Mouse (Mus musculus): ENCODE results near the gene Mospd2. TPM values are rescaled to one million over a fixed set of nuclear protein-coding genes. Genes with fewer than 3 reads are reported as not detected.

The Mospd2 gene
- polyA plus RNA-seq (2015; fragmentation: Nextera tagmentation; extraction: Ambion mirVana): 16.9 and 17.8 TPM in 2 replicates

DNA sequence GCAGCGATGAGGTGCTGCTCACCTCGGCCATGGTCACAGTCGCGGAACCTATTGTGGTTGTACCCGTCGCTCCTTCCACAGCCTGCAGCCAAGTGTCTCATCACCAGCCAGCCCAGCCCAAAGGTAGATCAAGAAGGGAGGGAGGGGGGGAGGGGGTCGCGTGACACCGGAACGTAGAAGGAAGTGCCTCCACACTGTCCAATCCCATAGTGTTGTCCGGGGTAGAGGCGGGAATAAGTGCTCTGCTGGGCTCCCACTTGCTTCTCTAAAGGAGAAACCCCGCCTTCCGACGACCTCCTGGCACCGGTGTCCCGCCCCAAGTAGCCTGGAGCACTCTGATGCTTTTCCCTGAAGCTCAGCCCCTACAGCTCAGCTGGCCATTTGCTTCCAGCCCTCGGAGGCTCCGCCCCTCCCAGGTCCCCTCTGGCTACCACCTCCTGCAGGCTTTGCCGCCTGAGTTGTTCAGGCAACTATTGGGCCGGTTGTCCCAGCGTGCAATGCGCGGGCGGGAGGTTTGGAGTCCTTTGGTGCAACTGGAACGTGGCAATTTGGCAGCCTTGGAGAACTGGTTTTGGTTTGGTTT lies at the start of gene Mospd2, which contains the start of gene Fancb:
Gene Mospd2, minus strand, starts transcription at position 183 of the 583 bp plus-strand sequence.
Gene Fancb, plus strand, starts transcription at position 400 of the 583 bp plus-strand sequence.
- no peaks in the 10 kb centered on the region for H3K27me3 ChIP-seq
- 8% methylated on average over 22 of the region's 26 CpGs for WGBS
- H3K9ac ChIP-seq: peak within 1 kb of the TSS; percentile 21; the same call in 1 of the 2 replicates
- peak; percentile 99 for ATAC-seq (ENCODE audit: insufficient number of reproducible peaks, low FRiP score, low TSS enrichment, low read depth)
- peak within 1 kb of the TSS; percentile 56 for H3K4me3 ChIP-seq (replicated peaks)
- peak within 1 kb of the TSS; percentile 50 for H3K4me2 ChIP-seq (replicated peaks)
- no peaks in the 10 kb centered on the region for H3K36me3 ChIP-seq
- H3K27ac ChIP-seq (replicated peaks): peak within 1 kb of the TSS; percentile 58
- no peaks in the 10 kb centered on the region for H3K4me1 ChIP-seq
- no peaks in the 10 kb centered on the region for H3K9me3 ChIP-seq (replicated peaks)

DNA sequence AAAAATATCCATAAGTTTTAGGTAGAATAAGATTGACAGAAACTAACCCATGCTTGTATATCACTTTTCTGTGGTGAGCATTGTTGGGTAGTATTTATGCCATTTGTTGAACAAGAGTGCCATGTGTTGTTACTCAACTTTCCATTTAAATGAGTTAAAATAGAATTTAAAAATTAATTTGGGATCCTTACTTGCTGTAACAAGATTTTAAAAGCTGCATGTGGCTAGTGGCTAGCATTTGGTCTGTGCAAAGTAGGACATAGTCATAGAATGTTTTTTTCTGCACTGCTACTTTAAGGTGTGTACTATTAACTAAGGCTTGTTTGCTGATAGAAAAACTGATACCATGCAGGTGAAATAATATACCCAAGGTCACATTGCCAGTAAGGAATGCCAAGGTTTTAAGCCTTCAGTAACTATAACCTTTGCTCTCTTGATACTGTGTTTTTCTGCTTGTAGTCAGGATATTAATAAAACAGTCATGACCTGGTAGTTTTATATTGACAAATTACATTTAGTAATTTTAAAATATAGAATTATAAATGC lies 24.7 kb upstream of the Mospd2 start, which contains the start of gene Gm17604:
Gene Gm17604, minus strand, starts transcription at position 51 of the 546 bp plus-strand sequence.
- Histone ChIP-seq H3K4me2 (replicated peaks) (no peak within 1 kb of the TSS), H3K27ac (replicated peaks) (no peak within 1 kb of the TSS), H3K4me3 (replicated peaks) (no peak within 1 kb of the TSS), H3K36me3 (no peaks in the 10 kb centered on the region), H3K27me3 (no peaks in the 10 kb centered on the region), H3K9ac (no peak within 1 kb of the TSS), H3K4me1 (no peaks in the 10 kb centered on the region), H3K9me3 (replicated peaks) (no peaks in the 10 kb centered on the region)
- ATAC-seq (ENCODE audit: insufficient number of reproducible peaks, low FRiP score, low TSS enrichment, low read depth): no peak

- 43% methylated on average over 4 of the region's 4 CpGs for WGBS
- H3K4me3 ChIP-seq (replicated peaks): no peak overlapping the region
Observed at GRCm38 (mm10) chrX:165003141-165003540, 23.0 kb upstream of the Mospd2 start.

GRCm38 (mm10) chrX:164978866-164979265 lies 1.3 kb downstream of the Mospd2 start:
- ATAC-seq (ENCODE audit: insufficient number of reproducible peaks, low FRiP score, low TSS enrichment, low read depth): no peak
- peak overlapping the region; percentile 56; the same call in 1 of the 2 replicates for H3K4me3 ChIP-seq (replicated peaks)
- H3K9ac ChIP-seq: no peak overlapping the region
- 89% methylated on average over 2 of the region's 2 CpGs for WGBS
- H3K27me3 ChIP-seq: no peaks in the 10 kb centered on the region
- H3K9me3 ChIP-seq (replicated peaks): no peaks in the 10 kb centered on the region
- H3K4me1 ChIP-seq: no peaks in the 10 kb centered on the region
- H3K36me3 ChIP-seq: no peaks in the 10 kb centered on the region
- H3K27ac ChIP-seq (replicated peaks): no peak overlapping the region
- H3K4me2 ChIP-seq (replicated peaks): no peak overlapping the region

More at GRCm38 (mm10) chrX:165003141-165003540, 23.0 kb upstream of the Mospd2 start:
- no peaks in the 10 kb centered on the region for H3K36me3 ChIP-seq
- no peaks in the 10 kb centered on the region for H3K4me1 ChIP-seq
- H3K9ac ChIP-seq: no peak overlapping the region
- no peak for ATAC-seq (ENCODE audit: insufficient number of reproducible peaks, low FRiP score, low TSS enrichment, low read depth)
- H3K27ac ChIP-seq (replicated peaks): no peak overlapping the region
- H3K4me2 ChIP-seq (replicated peaks): no peak overlapping the region
- H3K27me3 ChIP-seq: no peaks in the 10 kb centered on the region
- H3K9me3 ChIP-seq (replicated peaks): no peaks in the 10 kb centered on the region

DNA sequence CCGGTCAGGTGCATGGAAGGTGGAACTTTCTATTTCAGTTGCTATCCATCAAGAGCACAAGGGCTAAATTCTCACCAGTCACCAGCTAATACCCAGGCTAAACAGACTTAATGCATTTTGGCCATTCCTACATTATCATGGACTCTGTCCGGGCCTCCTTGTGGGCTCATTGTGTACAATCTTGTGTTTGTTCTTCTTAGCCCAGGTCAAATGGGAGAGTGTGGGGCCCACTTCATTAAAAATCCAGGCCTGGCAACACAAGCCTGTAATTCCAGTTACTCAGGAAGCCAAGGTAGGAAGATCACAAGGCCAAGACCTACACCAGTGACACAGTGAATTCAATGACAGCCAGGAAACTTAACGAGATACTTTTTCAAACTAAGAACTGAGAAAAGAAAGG lies 9.0 kb downstream of the Mospd2 start:
- no peak overlapping the region for H3K4me2 ChIP-seq (replicated peaks)
- no peaks in the 10 kb centered on the region for H3K9me3 ChIP-seq (replicated peaks)
- H3K36me3 ChIP-seq: no peaks in the 10 kb centered on the region
- H3K27me3 ChIP-seq: no peaks in the 10 kb centered on the region
- WGBS: 84% methylated on average over 3 of the region's 3 CpGs
- no peak for ATAC-seq (ENCODE audit: insufficient number of reproducible peaks, low FRiP score, low TSS enrichment, low read depth)
- H3K4me3 ChIP-seq (replicated peaks): no peak overlapping the region
- H3K27ac ChIP-seq (replicated peaks): no peak overlapping the region
- no peak overlapping the region for H3K9ac ChIP-seq
- H3K4me1 ChIP-seq: no peaks in the 10 kb centered on the region

DNA sequence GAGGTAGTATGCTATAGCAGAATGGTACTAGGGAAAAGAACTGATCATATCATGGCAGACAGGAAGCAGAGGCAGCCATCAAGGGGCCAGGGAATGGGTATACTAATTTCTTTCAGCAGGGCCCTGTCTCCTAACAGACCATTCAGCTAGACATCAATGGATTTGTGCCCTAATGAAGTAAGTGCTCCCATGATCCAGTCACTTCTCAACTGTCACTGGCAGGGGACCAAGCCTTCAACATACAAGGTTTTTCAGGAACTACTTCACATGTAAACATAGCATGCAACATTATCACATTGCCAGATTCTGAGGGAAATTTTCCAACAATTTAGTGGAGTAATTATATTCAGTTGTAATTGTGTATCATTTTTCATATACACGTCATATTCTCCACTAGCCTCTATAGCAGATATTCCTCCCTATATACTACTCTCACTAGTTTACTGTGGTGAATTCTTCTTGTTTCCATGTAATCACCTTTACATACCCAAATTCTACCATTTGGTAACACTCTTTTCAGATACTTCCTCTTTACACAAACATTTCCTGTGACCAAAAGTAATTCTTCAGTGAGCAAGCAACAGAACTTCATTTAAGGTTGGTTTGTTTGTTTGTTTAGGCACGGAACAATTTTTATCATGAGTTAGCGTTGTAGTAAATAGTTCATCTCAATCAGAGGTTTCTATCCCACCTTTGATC lies 14.3 kb downstream of the Mospd2 start:
- WGBS: 84% methylated on average over 3 of the region's 3 CpGs
- no peaks in the 10 kb centered on the region for H3K9me3 ChIP-seq (replicated peaks)
- no peak for ATAC-seq (ENCODE audit: insufficient number of reproducible peaks, low FRiP score, low TSS enrichment, low read depth)
- H3K36me3 ChIP-seq: no peaks in the 10 kb centered on the region
- H3K9ac ChIP-seq: no peak overlapping the region
- H3K27me3 ChIP-seq: no peaks in the 10 kb centered on the region
- H3K4me1 ChIP-seq: no peaks in the 10 kb centered on the region
- H3K27ac ChIP-seq (replicated peaks): no peak overlapping the region
- H3K4me3 ChIP-seq (replicated peaks): no peak overlapping the region
- H3K4me2 ChIP-seq (replicated peaks): no peak overlapping the region

- Histone ChIP-seq H3K9me3 (replicated peaks) (no peaks in the 10 kb centered on the region), H3K4me2 (replicated peaks) (no peak overlapping the region), H3K27me3 (no peaks in the 10 kb centered on the region), H3K4me3 (replicated peaks) (no peak overlapping the region), H3K27ac (replicated peaks) (no peak overlapping the region), H3K4me1 (no peaks in the 10 kb centered on the region), H3K9ac (no peak overlapping the region), H3K36me3 (no peaks in the 10 kb centered on the region; the same call in 1 of the 2 replicates)
- WGBS: 64% methylated on average over 5 of the region's 5 CpGs
- ATAC-seq (ENCODE audit: insufficient number of reproducible peaks, low FRiP score, low TSS enrichment, low read depth): no peak
Observed at GRCm38 (mm10) chrX:164952601-164953375, 27.4 kb downstream of the Mospd2 start.

- no peaks in the 10 kb centered on the region for H3K27me3 ChIP-seq
- no peaks in the 10 kb centered on the region; the same call in 1 of the 2 replicates for H3K36me3 ChIP-seq
- no peaks in the 10 kb centered on the region for H3K4me1 ChIP-seq
- no peak overlapping the region for H3K9ac ChIP-seq
- H3K4me2 ChIP-seq (replicated peaks): no peak overlapping the region
- no peaks in the 10 kb centered on the region for H3K9me3 ChIP-seq (replicated peaks)
- H3K27ac ChIP-seq (replicated peaks): no peak overlapping the region
- no peak for ATAC-seq (ENCODE audit: insufficient number of reproducible peaks, low FRiP score, low TSS enrichment, low read depth)
- WGBS: 62% methylated on average over 11 of the region's 11 CpGs
- no peak overlapping the region for H3K4me3 ChIP-seq (replicated peaks)
Observed at GRCm38 (mm10) chrX:164951858-164952576, 28.2 kb downstream of the Mospd2 start.

GRCm38 (mm10) chrX:164941540-164941939 lies 38.6 kb downstream of the Mospd2 start:
- Histone ChIP-seq H3K9me3 (replicated peaks) (no peaks in the 10 kb centered on the region), H3K9ac (no peak overlapping the region), H3K4me2 (replicated peaks) (no peak overlapping the region), H3K27me3 (no peaks in the 10 kb centered on the region), H3K36me3 (no peaks in the 10 kb centered on the region), H3K27ac (replicated peaks) (no peak overlapping the region), H3K4me3 (replicated peaks) (no peak overlapping the region), H3K4me1 (no peaks in the 10 kb centered on the region)
- WGBS: 86% methylated on average over 5 of the region's 5 CpGs
- no peak for ATAC-seq (ENCODE audit: insufficient number of reproducible peaks, low FRiP score, low TSS enrichment, low read depth)

DNA sequence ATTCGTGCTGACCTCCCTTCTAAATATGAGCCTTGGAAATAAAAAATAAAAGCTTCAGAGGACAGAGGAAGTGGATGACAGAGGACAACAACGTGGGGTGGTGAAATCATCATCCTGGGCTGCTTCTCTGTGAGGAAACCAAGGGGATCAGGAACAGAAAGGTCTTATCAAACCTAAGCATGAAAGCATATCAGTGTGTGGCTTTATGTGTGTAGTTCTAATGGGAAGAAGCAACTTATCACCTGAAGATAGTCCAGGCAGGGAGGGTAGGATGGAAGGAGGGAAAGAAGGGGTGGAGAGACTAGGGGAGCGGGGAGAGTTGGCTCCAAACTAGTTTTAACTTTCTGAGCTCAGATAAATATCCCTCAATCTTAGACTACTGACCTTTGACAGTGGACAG lies 67.2 kb downstream of the Mospd2 start:
- no peaks in the 10 kb centered on the region for H3K4me1 ChIP-seq
- WGBS: 68% methylated on average over 3 of the region's 3 CpGs

More for the DNA sequence above, 67.2 kb downstream of the Mospd2 start:
- Histone ChIP-seq H3K9ac (no peak overlapping the region), H3K36me3 (no peaks in the 10 kb centered on the region), H3K27ac (replicated peaks) (no peak overlapping the region), H3K4me3 (replicated peaks) (no peak overlapping the region), H3K4me2 (replicated peaks) (no peak overlapping the region), H3K9me3 (replicated peaks) (no peaks in the 10 kb centered on the region), H3K27me3 (no peaks in the 10 kb centered on the region)
- no peak for ATAC-seq (ENCODE audit: insufficient number of reproducible peaks, low FRiP score, low TSS enrichment, low read depth)
